Mouse (Mus musculus) CD4-positive, CD25-positive, alpha-beta regulatory T cell (primary cell): ENCODE results near the gene Gm8165. TPM values are rescaled to one million over a fixed set of nuclear protein-coding genes. Genes with fewer than 3 reads are reported as not detected.

ENCODE experiments used
- polyA plus RNA-seq: library from polyadenylated mRNA; unstranded; fragments of 100-300 nt; shearing (Covaris generic); gene quantifications from one replicate; pipeline ENCODE4 v1.2.1, GENCODE M21; 2017

Gene Gm8165
- not detected for polyA plus RNA-seq

GRCm38 (mm10) chr14:43677099-43677498 is at the start of gene Gm8165:
Gm8165 (minus strand) TSS chr14:43677199.

DNA sequence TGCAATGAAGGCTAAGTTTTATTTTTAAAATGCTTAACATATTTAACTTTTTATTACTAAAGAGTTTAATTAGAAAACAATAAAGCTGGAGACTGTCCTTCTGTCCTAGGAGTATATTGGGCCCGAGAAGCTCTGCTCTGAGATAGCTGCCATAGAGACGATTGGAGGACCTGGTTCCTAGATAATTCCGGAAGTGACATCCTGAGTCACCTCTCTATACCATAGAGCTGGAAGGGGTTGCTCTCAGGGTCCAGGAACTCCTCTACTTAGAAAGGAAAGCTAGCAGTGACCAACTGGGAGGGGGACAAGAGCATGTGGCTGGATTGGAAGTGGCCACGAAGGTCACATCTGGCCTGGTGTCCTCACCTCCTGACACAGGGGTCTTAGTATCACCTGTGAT is 20.6 kb upstream of the Gm8165 start, which contains the start of gene Gm7324:
Gm7324 (plus strand) TSS at position 208 of the 400 bp plus-strand sequence.

Other genes starting within 250 kb of the Gm8165 start
- not detected for gene Gm5799, start 133.6 kb downstream of the Gm8165 start, polyA plus RNA-seq
- not detected for gene Gm17654, start 98.1 kb downstream of the Gm8165 start, polyA plus RNA-seq
- not detected for gene Gm10375, start 69.2 kb downstream of the Gm8165 start, polyA plus RNA-seq
- 1.4 TPM for gene Gm7324, start 20.6 kb upstream of the Gm8165 start, polyA plus RNA-seq
- not detected for gene Gm16506, start 50.3 kb upstream of the Gm8165 start, polyA plus RNA-seq
- not detected for gene Gm6526, start 70.7 kb upstream of the Gm8165 start, polyA plus RNA-seq
- not detected for gene Gm8180, start 107.5 kb upstream of the Gm8165 start, polyA plus RNA-seq
- not detected for gene Ear1, start 198.3 kb upstream of the Gm8165 start, polyA plus RNA-seq
- gene Ear10, start 246.4 kb upstream of the Gm8165 start, polyA plus RNA-seq = not detected
- 0.17 TPM for gene Gm8113, start 248.2 kb upstream of the Gm8165 start, polyA plus RNA-seq